Mouse (Mus musculus): ENCODE data around the gene Piwil4.

GRCm38 (mm10) chr9:14778341-14778740 is 37.8 kb upstream of the Piwil4 start:
- TF ChIP-seq POLR2A (IDR thresholded peaks at IDR 0.05; ENCODE audit: insufficient read length, low read depth) (no peak), REST (IDR thresholded peaks at IDR 0.05; ENCODE audit: insufficient read depth, insufficient read length) (no peak), MAX (IDR thresholded peaks at IDR 0.05; ENCODE audit: low read depth) (no peak), TCF12 (IDR thresholded peaks at IDR 0.05; ENCODE audit: insufficient read depth, poor library complexity, severe bottlenecking) (no peak), POLR2AphosphoS2 (IDR thresholded peaks at IDR 0.05; ENCODE audit: insufficient read length, low read depth) (no peak), SRF (IDR thresholded peaks at IDR 0.05; ENCODE audit: control insufficient read depth, insufficient read length, low read depth) (no peak), USF1 (IDR thresholded peaks at IDR 0.05; ENCODE audit: low read depth) (no peak), E2F4 (IDR thresholded peaks at IDR 0.05; ENCODE audit: insufficient read depth) (no peak)
